Mouse (Mus musculus) right cerebral cortex, postnatal 25 days (tissue): ENCODE data around the gene Uvrag.
A peak's percentile ranks its signal among the peaks of the same experiment; 100 is the strongest.

Experiments used
- DNase-seq: peaks from one replicate; pipeline ENCODE4 v3.0.0; 2022

Gene Uvrag

GRCm38 (mm10) chr7:98870791-98871190 is 270.1 kb downstream of the Uvrag start:
- no peak for DNase-seq

- no peak for DNase-seq
Measured at GRCm38 (mm10) chr7:98869070-98869469, 271.9 kb downstream of the Uvrag start.

- no peak for DNase-seq
Measured at GRCm38 (mm10) chr7:98867794-98868150, 273.2 kb downstream of the Uvrag start.

GRCm38 (mm10) chr7:98867053-98867793 is 273.7 kb downstream of the Uvrag start:
- no peak for DNase-seq

- DNase-seq = no peak
Measured at GRCm38 (mm10) chr7:98863969-98864718, 276.8 kb downstream of the Uvrag start.

- no peak for DNase-seq
Measured at GRCm38 (mm10) chr7:98862994-98863393, 277.9 kb downstream of the Uvrag start.

- no peak for DNase-seq
Measured at GRCm38 (mm10) chr7:98861002-98861401, 279.9 kb downstream of the Uvrag start.

- DNase-seq = no peak
Measured at GRCm38 (mm10) chr7:98857094-98857493, 283.8 kb downstream of the Uvrag start.

- no peak for DNase-seq
Measured at GRCm38 (mm10) chr7:98856128-98856527, 284.8 kb downstream of the Uvrag start.

GRCm38 (mm10) chr7:98855388-98855787 is 285.6 kb downstream of the Uvrag start:
- DNase-seq = peak; percentile 38

- no peak for DNase-seq
Measured at GRCm38 (mm10) chr7:98853806-98854205, 287.1 kb downstream of the Uvrag start.

GRCm38 (mm10) chr7:98852950-98853650 is 287.8 kb downstream of the Uvrag start:
- DNase-seq = no peak

- no peak for DNase-seq
Measured at GRCm38 (mm10) chr7:98851220-98851619, 289.7 kb downstream of the Uvrag start.

GRCm38 (mm10) chr7:98850388-98850787 is 290.6 kb downstream of the Uvrag start:
- DNase-seq = no peak

- DNase-seq = no peak
Measured at GRCm38 (mm10) chr7:98848899-98849640, 291.9 kb downstream of the Uvrag start.

- no peak for DNase-seq
Measured at GRCm38 (mm10) chr7:98843649-98844048, 297.3 kb downstream of the Uvrag start.

GRCm38 (mm10) chr7:98842997-98843396 is 297.9 kb downstream of the Uvrag start:
- DNase-seq = no peak

GRCm38 (mm10) chr7:98841802-98842201 is 299.1 kb downstream of the Uvrag start:
- no peak for DNase-seq

- DNase-seq = no peak
Measured at GRCm38 (mm10) chr7:98840771-98841170, 300.2 kb downstream of the Uvrag start.

- DNase-seq = no peak
Measured at GRCm38 (mm10) chr7:98839312-98839711, 301.6 kb downstream of the Uvrag start.

GRCm38 (mm10) chr7:98838729-98839141 is 302.2 kb downstream of the Uvrag start:
- no peak for DNase-seq

GRCm38 (mm10) chr7:98837901-98838300 is 303.0 kb downstream of the Uvrag start:
- DNase-seq = peak; percentile 79

GRCm38 (mm10) chr7:98836646-98837045 is 304.3 kb downstream of the Uvrag start:
- no peak for DNase-seq
